Mouse (Mus musculus) forebrain, embryonic 10.5 days (tissue): ENCODE data around the gene Pam. TPM values are rescaled to one million over a fixed set of nuclear protein-coding genes. Genes with fewer than 3 reads are reported as not detected.
"Not testable (repeated sequence)": the region's sequence is repeated elsewhere in the genome, so short reads cannot be mapped to it uniquely, and the experiment has no call there.

Experiments used
- DNase-seq: peaks from one replicate; pipeline ENCODE4 v3.0.0-alpha.2; 2017; ENCODE audit warnings: low spot score; ENCODE audit errors: extremely low spot score
- H3K27ac ChIP-seq: fragments of 300-500 bp; sonication (generic); 2 replicates; pipeline ENCODE4 v1.5.1; 2016; ENCODE audit warnings: mild to moderate bottlenecking
- H3K27me3 ChIP-seq: fragments of 300-500 bp; sonication (generic); 2 replicates; pipeline ENCODE4 v1.6.1; 2016; ENCODE audit warnings: mild to moderate bottlenecking; ENCODE audit not compliant: poor library complexity, severe bottlenecking
- H3K36me3 ChIP-seq: fragments of 300-500 bp; sonication (generic); replicated peaks from 2 replicates; pipeline ENCODE4 v1.6.1; 2016; ENCODE audit warnings: mild to moderate bottlenecking, moderate library complexity
- H3K4me1 ChIP-seq: fragments of 300-500 bp; sonication (generic); 2 replicates; pipeline ENCODE4 v1.6.1; 2016
- H3K4me3 ChIP-seq: fragments of 300-500 bp; sonication (generic); 2 replicates; pipeline ENCODE4 v1.5.1; 2016; ENCODE audit warnings: mild to moderate bottlenecking, moderate library complexity
- H3K9me3 ChIP-seq: fragments of 300-500 bp; sonication (generic); 2 replicates; pipeline ENCODE4 v1.6.1; 2016; ENCODE audit warnings: mild to moderate bottlenecking, moderate library complexity
- WGBS: fragments of 180-500 bp; shearing (Covaris S2); methylation state at CpG from one replicate; pipeline ENCODE4 v1.1.7; 2016; 5-methylcytosine and 5-hydroxymethylcytosine counted together
- polyA plus RNA-seq: library from polyadenylated mRNA; unstranded; fragments of >200 nt; fragmentation: Nextera tagmentation; extraction: Ambion mirVana; gene quantifications from 2 replicates; pipeline ENCODE4 v1.2.1, GENCODE M21; 2016

The Pam gene
- polyA plus RNA-seq, 1 experiment from 2014 or later = 13.8 TPM

DNA sequence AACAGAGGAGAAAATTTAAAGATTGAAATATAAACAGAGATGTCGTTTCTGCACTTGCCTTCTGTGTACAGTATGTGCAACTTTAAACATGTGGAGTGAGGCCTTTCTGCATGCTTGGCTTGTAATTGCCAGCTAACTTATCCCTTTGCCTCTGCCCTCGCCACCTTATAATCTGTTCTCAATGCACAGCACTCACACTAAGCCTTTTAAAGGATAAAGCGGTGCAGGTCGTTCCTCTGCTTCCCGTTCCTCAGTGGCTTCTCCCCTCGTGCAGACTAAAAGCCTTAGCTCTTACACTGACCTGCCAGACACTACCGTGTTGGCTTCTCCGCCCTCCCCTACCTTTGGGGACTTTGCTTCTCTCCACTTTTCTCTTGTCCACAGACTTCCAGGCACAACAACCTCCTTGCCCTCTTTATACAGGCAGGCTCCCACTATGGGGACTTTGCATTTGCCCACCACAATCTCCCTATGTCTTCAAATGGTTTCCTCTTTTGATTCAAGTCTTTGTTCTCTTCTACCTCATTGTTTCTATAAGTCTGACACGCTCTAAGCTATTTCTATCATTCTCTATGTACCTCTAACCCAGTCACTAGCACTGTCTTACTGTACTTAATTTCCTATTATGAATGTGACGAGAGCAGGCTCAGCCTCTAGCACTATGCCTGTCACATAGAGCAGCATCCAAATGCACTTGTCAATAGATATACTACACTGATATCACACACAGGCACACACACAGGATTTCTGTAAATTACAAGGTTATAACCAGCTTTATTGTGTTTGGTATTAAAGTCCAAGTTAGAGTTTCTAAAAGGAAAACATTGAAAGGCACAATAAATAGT is 79.2 kb downstream of the Pam start:
- no peaks in the 10 kb centered on the region for H3K36me3 ChIP-seq
- H3K4me3 ChIP-seq = no peak overlapping the region
- H3K27ac ChIP-seq = peak overlapping the region; percentile 58; the same call in 1 of the 2 replicates
- no peaks in the 10 kb centered on the region for H3K27me3 ChIP-seq
- H3K9me3 ChIP-seq = no peaks in the 10 kb centered on the region
- WGBS = 36% methylated on average over 10 of the region's 10 CpGs
- DNase-seq = no peak
- peaks cover 14% of the 10 kb centered on the region for H3K4me1 ChIP-seq

DNA sequence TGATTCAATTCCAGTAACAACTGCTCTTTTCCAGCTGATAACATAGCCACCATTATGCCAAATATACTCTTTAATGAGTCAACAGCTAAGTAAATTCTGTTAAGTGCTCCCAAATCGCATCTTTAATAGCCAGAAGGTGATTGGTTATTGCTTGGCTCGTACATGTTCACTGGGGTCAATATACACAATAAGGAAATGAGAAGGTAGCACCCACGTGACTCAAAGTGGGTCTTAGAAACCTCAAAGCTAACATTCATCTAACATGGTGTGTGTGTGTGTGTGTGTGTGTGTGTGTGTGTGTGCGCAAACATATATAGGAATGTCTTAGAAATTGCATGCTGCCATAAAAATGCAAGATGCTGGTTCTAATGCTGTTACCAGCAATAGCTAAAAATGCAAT is 79.9 kb downstream of the Pam start:
- DNase-seq = no peak

DNA sequence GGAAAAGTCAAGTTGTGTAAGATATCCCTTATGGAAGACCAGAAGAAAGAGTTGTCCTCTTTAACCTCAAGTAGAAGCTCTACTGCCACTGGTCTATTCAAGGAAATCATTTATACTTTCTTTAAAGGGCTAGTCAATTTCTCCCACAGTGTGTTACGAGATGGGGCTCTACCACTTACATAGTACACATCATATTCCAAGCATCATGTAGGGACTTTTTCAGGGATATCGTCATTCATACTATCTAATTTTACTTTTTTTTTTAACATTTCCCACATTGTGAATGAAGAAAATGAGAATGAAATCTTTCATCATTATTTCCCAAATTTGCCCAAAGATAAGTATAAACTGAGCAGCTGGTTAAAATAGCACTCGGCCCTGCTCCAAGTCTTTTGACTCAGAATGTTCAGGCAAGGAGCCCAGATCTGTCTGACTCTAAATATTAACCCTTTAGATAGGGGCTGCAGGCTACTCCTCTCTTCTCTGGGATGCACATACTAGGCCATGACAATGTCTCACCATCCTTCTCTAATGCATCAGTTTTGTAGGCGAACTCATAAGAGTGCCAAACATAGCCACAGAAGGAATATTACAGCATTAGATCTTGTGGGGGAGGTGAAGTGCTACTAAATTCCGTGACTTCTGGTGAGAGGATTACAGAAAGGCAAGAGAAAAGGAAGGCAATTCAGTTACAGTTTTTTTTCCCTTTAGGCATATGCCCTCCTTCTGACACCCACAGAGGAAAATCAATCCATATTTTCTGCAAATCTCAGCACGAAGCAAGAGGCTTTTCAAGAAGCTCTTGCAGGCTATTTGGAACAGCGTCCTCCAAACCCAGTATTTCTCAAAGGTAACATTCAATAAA is 92.7 kb downstream of the Pam start:
- Histone ChIP-seq H3K4me3 (no peak overlapping the region), H3K36me3 (no peaks in the 10 kb centered on the region), H3K9me3 (no peaks in the 10 kb centered on the region), H3K27me3 (no peaks in the 10 kb centered on the region), H3K27ac (no peak overlapping the region), H3K4me1 (no peaks in the 10 kb centered on the region)
- 89% methylated on average over 7 of the region's 7 CpGs for WGBS
- DNase-seq = no peak

More for the DNA sequence above, 79.9 kb downstream of the Pam start:
- Histone ChIP-seq H3K4me1 (peaks cover 14% of the 10 kb centered on the region), H3K36me3 (no peaks in the 10 kb centered on the region), H3K27ac (no peak overlapping the region), H3K9me3 (no peaks in the 10 kb centered on the region), H3K27me3 (no peaks in the 10 kb centered on the region), H3K4me3 (no peak overlapping the region)
- 77% methylated on average over 4 of the region's 4 CpGs for WGBS

DNA sequence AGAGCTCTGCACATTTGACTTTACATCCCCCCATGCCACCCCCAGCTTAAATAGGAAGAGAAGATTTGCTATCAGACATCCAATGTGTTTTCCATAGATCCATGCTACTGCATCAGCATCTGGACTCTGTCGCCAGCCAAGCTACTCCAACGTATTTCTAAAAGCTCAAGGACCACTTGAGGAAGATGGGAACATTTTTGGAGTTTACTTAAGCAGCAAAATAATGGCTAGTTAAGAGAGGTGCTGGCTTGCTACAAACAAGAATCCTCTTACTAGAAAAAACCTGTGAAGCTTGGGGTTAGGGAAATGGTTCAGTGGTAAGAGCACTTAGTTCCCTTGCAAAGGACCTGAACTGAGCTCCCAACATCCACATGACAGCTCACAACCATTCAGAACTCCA is 96.0 kb downstream of the Pam start:
- 98% methylated on average over 2 of the region's 2 CpGs for WGBS
- no peak for DNase-seq
- Histone ChIP-seq H3K27me3 (no peaks in the 10 kb centered on the region), H3K36me3 (no peaks in the 10 kb centered on the region), H3K4me1 (no peaks in the 10 kb centered on the region), H3K4me3 (no peak overlapping the region), H3K27ac (no peak overlapping the region), H3K9me3 (no peaks in the 10 kb centered on the region)

DNA sequence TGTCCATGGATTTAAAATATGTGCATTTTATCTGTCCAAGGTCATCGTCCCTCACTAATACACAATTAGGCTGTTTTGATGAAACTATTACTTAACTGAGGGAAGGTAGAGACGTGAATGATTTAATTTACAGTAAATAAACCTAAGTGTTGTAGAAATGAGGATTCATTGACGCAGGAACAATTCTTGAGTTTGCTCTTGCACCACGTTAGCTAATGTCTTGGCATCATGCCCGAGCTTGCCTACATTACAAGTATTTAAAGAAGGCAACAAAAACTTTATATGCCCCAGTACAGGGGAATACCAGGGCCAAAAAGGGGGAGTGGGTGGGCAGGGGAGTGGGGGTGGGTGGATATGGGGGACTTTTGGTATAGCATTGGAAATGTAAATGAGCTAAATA is 96.5 kb downstream of the Pam start:
- H3K27me3 ChIP-seq, H3K36me3 ChIP-seq, H3K27ac ChIP-seq, DNase-seq, H3K4me3 ChIP-seq, H3K9me3 ChIP-seq, H3K4me1 ChIP-seq: not testable (repeated sequence)
- 90% methylated on average over 5 of the region's 5 CpGs for WGBS

DNA sequence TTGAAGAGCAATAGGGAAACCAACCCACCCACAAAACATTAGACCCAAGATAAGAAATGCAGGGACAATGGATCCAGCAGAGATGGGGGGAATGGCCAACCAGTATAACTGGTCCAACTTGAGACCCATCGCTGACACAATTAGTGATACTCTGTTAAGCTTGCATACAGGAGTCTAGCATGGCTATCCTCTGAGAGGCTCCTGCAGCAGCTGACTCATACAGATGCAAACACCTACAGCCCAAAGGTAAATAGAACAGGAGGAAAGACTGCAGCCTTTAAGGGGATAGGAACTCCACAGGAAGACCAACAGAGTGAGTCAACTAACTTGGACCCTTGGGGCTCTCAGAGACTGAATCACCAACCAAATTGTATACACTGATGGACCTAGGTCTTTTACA is 98.4 kb downstream of the Pam start:
- H3K36me3 ChIP-seq = no peaks in the 10 kb centered on the region
- no peak overlapping the region for H3K27ac ChIP-seq
- H3K9me3 ChIP-seq = no peaks in the 10 kb centered on the region
- H3K4me1 ChIP-seq = no peaks in the 10 kb centered on the region
- WGBS = 74% methylated on average over 1 of the region's 1 CpGs
- no peak overlapping the region for H3K4me3 ChIP-seq
- no peak for DNase-seq
- no peaks in the 10 kb centered on the region for H3K27me3 ChIP-seq

DNA sequence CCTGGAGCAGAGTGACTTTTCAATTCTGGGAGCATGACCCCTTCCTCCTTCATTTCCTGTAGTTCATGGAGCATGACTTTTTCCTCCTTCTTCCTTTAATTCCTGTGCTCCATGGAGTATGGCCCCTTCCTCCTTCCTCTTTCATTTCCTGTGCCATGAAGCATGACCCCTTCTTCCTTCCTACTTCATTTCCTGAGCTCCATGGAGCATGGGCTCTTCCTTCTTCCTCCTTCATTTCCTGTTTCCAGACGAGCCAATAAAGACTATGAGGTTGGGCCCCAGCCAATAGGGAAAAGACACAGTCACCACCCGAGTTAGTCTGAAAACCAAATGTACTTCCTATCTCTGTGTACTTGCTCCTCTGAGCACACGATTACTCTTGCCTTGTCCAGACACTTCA is 103.5 kb downstream of the Pam start:
- H3K4me3 ChIP-seq = no peak overlapping the region
- no peaks in the 10 kb centered on the region for H3K9me3 ChIP-seq
- H3K4me1 ChIP-seq = no peaks in the 10 kb centered on the region
- WGBS = 81% methylated on average over 3 of the region's 3 CpGs
- H3K27ac ChIP-seq = no peak overlapping the region
- DNase-seq = no peak
- H3K36me3 ChIP-seq = no peaks in the 10 kb centered on the region
- no peaks in the 10 kb centered on the region for H3K27me3 ChIP-seq

DNA sequence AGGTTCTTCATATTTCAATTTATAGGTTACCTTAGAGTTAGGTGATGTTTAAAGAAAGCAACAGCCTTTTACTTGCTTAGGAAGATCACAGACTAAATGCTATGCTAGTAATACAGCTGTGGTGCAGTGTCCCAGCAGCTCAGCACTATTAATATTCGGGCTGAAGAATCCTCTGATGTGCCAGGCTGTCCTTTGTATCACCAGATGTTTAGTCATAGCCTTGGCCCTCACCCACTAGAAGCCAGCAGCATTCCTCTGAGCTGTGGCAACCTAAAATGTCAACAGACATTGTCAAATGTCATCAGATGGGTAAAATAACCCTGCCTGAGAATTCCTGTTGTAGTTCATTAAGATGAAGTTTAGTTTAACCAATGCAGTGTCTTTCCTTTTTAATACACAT is 112.3 kb downstream of the Pam start:
- H3K36me3 ChIP-seq = no peaks in the 10 kb centered on the region
- H3K27ac ChIP-seq = no peak overlapping the region
- no peak overlapping the region for H3K4me3 ChIP-seq
- 79% methylated on average over 1 of the region's 1 CpGs for WGBS
- no peaks in the 10 kb centered on the region for H3K27me3 ChIP-seq
- H3K4me1 ChIP-seq = no peaks in the 10 kb centered on the region
- no peak for DNase-seq
- no peaks in the 10 kb centered on the region for H3K9me3 ChIP-seq

DNA sequence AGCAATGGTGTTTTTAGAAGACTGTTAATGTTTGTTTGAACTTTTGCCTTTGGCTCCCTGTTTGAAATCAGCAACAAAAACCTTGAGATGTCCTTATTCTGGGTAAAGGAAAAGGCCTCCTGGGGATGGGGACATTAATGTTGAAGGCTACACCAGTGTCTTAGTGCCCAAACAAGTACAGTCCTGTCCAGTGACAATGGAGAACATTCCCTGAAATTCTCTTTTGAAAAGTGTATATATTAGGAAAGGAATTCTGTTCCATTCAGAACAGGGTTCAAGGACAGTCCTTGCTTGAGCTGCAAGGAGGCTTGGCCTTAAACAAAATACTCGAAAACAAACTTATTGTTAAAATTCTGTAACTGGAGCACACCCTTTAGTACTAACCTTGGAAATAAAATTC is 116.0 kb downstream of the Pam start:
- no peak overlapping the region for H3K4me3 ChIP-seq
- H3K36me3 ChIP-seq = no peaks in the 10 kb centered on the region
- WGBS = 91% methylated on average over 1 of the region's 1 CpGs
- peaks cover 7% of the 10 kb centered on the region for H3K27me3 ChIP-seq
- H3K4me1 ChIP-seq = peaks cover 29% of the 10 kb centered on the region
- H3K9me3 ChIP-seq = no peaks in the 10 kb centered on the region
- DNase-seq = no peak
- no peak overlapping the region for H3K27ac ChIP-seq

DNA sequence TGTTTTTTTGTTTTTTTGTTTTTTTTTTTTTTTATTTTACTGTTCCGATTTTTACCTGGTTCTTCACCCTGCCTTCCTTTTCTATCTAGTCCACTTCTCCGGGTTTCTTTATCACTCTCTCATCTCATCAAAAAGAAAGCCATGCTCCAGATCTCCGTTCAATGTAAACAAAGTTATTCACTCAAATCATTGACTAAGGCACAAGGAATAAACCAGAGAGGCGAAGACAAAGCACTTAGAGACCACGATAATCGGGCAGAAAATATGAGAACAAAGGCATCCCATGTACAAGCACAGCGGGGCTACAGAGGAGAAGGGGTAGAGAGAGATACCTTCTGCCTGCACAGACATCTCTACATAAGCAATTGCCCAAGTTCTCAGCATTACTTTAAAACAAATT is 117.9 kb downstream of the Pam start:
- Histone ChIP-seq H3K36me3 (no peaks in the 10 kb centered on the region), H3K4me3 (peak overlapping the region; percentile 72), H3K27ac (no peak overlapping the region), H3K27me3 (peaks cover 7% of the 10 kb centered on the region), H3K9me3 (no peaks in the 10 kb centered on the region), H3K4me1 (peaks cover 29% of the 10 kb centered on the region)
- DNase-seq = no peak
- WGBS = 17% methylated on average over 7 of the region's 7 CpGs

DNA sequence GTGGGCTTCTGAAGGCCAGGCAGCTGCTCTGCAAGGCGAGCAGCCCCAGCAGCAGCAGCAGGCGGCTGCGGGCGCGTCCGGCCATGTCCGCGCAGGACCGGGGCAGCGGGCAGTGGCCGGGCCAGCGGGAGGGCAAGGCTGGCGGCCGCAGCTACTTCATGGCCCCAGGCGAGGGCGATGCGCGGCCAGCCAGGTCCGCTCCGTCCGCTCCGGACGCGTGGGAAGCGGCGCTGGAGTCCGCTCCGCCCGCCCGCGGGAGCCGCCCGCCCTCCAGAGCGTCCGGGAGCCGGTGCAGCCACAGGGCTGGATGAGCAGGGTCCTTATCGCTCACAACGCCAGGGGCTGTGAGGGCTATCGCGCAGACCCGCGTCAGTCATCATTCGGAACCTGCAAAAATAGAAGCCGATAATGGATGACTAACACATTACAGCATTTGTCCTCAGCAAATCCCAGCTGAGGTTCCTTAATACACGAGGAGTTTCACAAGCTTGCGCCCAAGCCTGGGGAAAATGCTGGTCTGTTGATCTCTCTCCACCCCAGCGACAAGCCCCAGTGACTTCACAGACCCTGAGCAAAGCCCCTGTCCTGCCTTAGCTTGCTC is 118.5 kb downstream of the Pam start:
- peak; percentile 66 for DNase-seq
- H3K4me3 ChIP-seq = peak overlapping the region; percentile 72
- H3K9me3 ChIP-seq = no peaks in the 10 kb centered on the region
- peaks cover 29% of the 10 kb centered on the region for H3K4me1 ChIP-seq
- H3K36me3 ChIP-seq = no peaks in the 10 kb centered on the region
- WGBS = under 1% methylated on average over 47 of the region's 47 CpGs
- peak overlapping the region; percentile 91 for H3K27ac ChIP-seq
- peaks cover 7% of the 10 kb centered on the region for H3K27me3 ChIP-seq

DNA sequence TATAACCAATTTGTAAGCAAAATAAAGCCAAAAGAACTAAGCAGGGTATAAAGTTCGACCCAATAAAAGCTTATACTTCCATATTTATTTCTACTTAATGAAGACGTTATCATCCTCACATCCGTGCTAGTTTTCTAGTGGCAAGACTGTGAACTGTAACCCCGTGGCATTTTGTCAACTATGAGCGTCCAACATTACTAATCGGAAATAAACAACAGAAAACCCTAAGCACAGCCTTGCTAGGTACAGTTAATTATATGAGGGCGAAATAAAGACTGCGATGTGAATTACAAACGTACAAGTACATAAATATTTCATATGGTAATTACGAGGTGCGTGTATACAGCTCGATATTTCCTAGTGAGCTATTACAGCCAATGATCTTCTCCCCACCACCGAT is 119.4 kb downstream of the Pam start:
- H3K4me3 ChIP-seq = peak overlapping the region; percentile 72
- peaks cover 7% of the 10 kb centered on the region for H3K27me3 ChIP-seq
- H3K27ac ChIP-seq = 0 out of 2 replicates have a peak overlapping the region, but pooled peaks have one; percentile 91
- H3K36me3 ChIP-seq = no peaks in the 10 kb centered on the region
- H3K4me1 ChIP-seq = peaks cover 29% of the 10 kb centered on the region
- H3K9me3 ChIP-seq = no peaks in the 10 kb centered on the region
- WGBS = 77% methylated on average over 13 of the region's 13 CpGs
- DNase-seq = no peak

DNA sequence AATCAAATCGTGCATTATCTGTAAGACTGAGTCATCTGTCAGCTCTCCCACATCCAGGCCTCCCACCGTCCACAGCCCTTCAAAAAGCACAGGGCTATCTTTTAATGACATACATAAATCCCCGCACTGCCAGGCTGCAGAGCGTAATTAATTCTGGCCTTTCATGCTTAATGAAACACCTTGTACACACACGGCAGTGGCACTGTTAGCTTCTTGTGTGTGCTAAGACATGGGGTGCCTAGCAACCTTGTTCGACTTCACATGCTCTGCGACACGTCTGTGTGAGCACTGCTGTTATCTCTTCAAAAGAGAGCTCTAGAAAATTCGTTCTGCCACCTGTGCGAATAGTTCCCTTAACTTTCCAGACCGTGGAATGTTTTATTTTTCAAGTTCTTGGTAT is 120.5 kb downstream of the Pam start:
- Histone ChIP-seq H3K27ac (no peak overlapping the region), H3K4me3 (no peak overlapping the region), H3K27me3 (peaks cover 7% of the 10 kb centered on the region), H3K4me1 (peaks cover 29% of the 10 kb centered on the region), H3K9me3 (no peaks in the 10 kb centered on the region), H3K36me3 (no peaks in the 10 kb centered on the region)
- WGBS = 56% methylated on average over 11 of the region's 11 CpGs
- peak; percentile 18 for DNase-seq
